Mouse (Mus musculus) heart, postnatal 36 days (tissue): ENCODE data around the gene Coa7. TPM values are rescaled to one million over a fixed set of nuclear protein-coding genes. Genes with fewer than 3 reads are reported as not detected.
A peak's percentile ranks its signal among the peaks of the same experiment; 100 is the strongest.

Source experiments
- DNase-seq, 2 experiments: peaks; one replicate each; pipeline ENCODE4 v3.0.0; 2021 to 2022
- intact Hi-C: fragments of 180-260 bp; cut with DNase I; formaldehyde crosslinking; loops from one replicate; pipeline ENCODE4 v1.15.1; 2025
- total RNA-seq, 2 experiments: library from RNA; stranded (reverse); gene quantifications; 2 replicates each; pipeline ENCODE4 v1.2.3; 2021

Gene Coa7
- 10 to 100 TPM; 31.8 to 38.1 TPM for total RNA-seq

GRCm38 (mm10) chr4:108327730-108328484 lies at the start of gene Coa7:
Coa7 (plus strand) TSS chr4:108328140.
- DNase-seq: peak; percentile 97 to 98
- intact Hi-C loops: loop anchor here (2.0 to 10.0 kb wide), 7 partner anchors 27 to 433 kb away; partner anchors contain the start of genes Echdc2 and Zyg11b

- no peak for DNase-seq
- intact Hi-C loops: loop anchor here (2.0 to 10.0 kb wide), 3 partner anchors 27 to 375 kb away; partner anchors contain the start of gene Cpt2
These were observed 27.7 kb upstream of the Coa7 start for GRCm38 (mm10) chr4:108300266-108300665.

- DNase-seq: peak; percentile 84 to 90
- intact Hi-C loops: loop anchor here (2.0 to 10.0 kb wide), 3 partner anchors 26 to 376 kb away; partner anchors contain the start of gene Cpt2
These were observed 27.1 kb upstream of the Coa7 start, which contains the start of gene Zyg11b for GRCm38 (mm10) chr4:108300670-108301373. Zyg11b (minus strand) TSS chr4:108301096.

DNA sequence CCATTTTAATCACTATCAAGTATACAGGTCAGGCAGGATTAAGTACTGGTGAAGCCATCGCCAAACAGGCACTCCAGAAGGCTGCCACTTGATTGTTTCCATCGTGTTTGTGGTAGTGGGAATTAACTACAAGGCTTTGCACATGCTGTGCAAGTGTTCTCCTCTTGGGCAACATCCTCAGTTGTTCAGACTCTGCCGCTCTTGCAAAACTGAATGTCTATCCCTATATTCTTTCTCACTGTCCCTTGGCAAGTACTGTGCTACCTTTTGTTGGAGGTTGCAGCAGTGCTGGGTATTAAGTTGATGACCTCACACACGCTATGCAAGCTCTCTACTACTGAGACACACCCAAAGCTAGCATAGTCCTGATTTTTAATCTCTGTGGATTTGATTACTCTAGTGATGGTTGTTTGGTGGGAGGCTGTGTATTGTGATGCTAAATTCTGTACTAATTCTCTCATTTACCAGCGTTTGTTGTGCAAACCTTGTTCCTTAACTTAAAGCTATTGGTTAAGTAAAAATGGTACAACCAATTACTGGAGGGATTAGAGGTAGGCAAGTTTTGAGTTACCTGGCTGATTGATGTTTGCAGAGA lies 25.5 kb upstream of the Coa7 start:
- intact Hi-C loops: loop anchor here (10.0 kb wide), 2 partner anchors 228 to 378 kb away; partner anchors contain the start of gene Cpt2
- DNase-seq: no peak

DNA sequence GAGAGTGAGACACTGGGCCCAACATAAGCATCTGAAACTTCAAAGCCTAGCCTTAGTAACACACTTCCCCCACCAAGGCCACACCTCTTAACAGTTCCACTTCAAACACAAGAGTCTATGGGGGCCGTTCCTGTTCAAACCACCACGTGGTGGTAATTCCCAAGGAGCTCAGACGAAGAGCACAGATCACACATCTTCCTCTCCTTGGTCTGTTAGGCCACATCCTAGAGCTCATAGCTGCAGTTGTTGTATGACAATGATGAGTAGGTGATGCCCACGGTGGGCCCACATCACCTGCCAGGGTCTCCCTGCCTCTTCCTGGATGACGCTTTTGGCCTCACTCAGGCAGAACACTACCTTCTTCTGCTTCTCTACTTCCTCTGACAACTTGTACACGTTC lies 17.2 kb upstream of the Coa7 start:
- no peak for DNase-seq
- intact Hi-C loops: no loop called here

GRCm38 (mm10) chr4:108314041-108314440 lies 13.9 kb upstream of the Coa7 start:
- DNase-seq: no peak
- intact Hi-C loops: no loop called here

DNA sequence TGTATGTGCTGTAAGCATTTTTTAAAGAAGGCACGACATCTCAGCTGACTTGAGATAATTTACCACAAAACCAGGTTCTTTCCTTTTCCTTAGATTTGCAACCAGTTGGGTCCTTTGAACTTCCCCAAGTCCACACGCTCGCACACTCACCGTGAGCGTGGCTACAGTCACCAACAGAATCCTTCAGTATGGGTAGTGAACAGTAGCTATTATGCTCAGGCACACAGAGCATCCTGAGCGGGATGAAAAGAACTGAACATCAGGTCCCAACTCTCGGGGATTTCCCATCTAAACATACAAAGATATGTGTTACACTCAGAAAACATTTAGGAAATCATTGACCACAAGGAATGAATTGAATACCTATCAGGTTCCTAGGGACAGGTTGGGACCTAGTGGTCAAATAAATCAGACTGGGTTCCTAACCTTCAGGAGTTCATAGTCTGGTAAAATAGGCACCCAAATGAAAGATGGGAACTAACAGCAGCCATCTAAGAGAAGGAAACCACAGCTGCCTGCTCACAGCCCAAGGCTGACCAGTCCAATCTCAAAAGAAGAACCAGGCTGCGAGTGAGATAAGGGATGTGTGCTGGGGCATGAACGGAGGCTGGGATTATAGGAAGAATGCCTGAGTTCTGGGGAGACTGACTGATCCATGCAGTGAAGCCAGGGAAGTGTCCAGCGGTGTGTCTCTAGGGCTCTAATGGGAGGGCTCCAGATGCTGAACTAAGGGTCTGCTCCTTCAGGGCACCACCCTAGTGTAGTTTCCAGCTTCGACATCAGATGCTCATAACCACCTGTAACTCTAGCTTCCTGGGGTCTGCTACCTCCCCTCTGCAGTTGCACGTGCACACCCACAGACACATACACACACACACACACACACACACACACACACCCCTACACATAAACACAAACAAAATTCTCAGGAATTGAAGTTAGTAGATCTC lies 10.0 kb upstream of the Coa7 start:
- intact Hi-C loops: no loop called here
- DNase-seq: no peak

DNA sequence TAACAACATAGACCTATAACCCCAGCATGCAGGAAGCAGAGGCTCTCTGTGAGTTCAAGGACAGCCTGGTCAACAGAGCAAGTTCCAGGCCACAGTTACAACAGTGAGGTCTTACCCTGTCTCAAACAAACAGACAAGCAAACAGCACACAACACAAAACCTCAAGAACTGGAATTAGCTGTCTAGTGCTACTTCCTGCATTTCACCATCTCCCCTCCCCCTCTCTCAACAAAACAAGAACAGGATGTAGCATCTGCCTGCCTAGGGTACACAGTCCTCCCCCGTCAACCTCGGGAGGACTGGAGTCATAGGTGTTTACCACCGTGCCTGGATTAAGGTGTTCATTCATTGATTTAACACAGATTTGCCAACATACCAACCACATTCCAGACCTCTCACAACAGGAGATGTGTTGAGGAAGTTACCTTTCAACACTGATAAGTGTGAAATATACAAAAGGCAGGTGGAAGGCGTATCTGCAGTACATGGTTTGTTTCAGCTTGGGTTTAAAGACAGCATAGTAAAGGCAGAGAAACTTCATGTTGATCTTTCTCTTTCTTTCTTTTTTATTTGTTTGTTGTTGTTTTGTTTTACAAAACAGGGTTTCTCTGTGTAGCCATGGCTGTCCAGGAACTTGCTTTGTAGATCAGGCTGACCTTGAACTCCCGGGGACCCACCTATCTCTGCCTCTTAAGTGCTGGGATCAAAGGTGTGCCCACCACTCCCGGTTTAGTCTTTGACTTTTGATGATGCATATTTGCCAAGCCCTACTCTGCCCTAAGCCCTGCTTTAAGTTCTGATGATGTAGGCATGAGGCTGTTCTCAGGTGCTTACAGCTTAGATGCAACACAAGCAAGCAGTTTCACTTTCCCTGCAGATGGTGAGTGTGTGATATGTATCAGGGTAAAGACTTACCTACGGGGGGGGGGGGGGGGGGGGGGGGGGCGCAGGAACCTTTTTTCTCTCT lies 9.0 kb upstream of the Coa7 start:
- no peak for DNase-seq
- intact Hi-C loops: no loop called here

DNA sequence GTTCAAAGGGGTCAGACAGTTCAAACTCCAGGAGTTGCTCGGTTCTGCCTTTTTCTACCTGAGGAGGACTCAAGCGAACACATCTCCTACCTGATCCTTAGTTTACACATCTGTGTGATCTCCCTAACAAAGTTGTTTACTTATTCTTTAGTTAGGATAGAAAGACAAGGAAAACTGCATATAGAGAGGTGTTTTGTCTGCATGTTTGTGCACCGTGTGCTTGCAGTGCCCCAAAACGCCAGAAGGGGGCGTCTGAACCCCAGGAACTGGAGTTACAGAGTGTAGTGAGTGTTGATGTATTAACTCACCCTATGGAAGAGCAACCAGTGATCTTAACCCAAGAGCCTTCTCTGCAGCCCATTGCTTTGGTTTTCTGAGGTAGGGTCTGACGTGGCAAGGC lies 8.2 kb upstream of the Coa7 start:
- intact Hi-C loops: loop anchor here (10.0 kb wide), 1 partner anchor 425 kb away; no protein-coding TSS in a partner anchor

DNA sequence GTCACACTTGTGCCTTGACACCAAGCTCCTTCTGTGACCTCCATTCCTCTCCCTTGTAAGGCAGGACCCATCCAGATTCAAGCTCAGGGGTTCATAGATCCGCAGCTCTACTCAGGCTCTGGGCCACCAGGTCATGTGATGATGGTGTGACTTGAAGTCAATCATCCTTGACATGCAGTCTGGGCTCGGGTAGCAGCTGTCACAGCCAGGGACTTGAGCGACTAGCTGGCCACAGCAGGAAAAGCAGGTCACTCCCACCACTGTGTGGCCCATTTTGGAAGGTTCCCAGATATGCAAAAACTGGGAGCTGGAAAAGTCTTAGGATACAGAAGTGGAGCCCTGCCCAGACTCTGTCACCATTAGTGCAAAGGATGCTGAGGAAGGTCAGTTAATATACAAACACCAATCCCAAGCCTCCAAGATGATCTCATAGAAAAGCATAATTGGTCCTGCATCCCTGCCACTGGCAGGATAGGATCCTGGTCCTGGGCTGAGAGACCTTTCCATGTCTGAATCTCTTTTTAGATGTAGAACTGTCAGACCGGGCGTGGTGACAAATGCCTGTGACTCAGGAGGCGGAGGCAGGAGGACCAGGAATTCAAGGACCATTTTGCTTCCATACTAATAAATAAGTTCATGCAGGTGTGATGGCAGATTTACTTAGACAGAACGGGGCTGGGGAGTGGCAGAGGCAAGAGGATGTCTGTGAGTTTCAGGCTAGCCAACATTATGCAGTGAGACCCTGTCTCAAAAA lies 7.1 kb upstream of the Coa7 start:
- intact Hi-C loops: loop anchor here (10.0 kb wide), 1 partner anchor 426 kb away; no protein-coding TSS in a partner anchor
- DNase-seq: no peak

More for the DNA sequence above, 8.2 kb upstream of the Coa7 start:
- DNase-seq: no peak

DNA sequence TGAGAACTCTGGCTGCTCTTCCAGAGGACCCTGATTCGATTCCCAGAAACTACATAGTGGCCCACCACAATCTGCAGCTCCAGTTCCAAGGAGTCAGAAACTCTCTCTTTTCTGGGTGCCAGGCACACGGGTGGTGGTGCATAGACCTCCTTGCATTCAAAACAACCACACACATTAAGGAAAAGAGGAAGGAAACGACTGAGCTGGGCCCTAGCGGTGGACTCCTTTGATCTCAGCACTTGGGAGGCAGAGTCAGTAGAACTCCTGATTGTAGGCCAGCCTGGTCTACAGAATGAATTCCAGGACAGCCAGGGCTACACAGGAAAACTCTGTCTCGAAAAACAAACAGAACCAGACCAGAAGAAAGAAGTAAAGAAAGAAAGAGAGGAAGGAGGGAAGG lies 4.4 kb upstream of the Coa7 start:
- no peak for DNase-seq
- intact Hi-C loops: loop anchor here (10.0 kb wide), 1 partner anchor 429 kb away; no protein-coding TSS in a partner anchor

DNA sequence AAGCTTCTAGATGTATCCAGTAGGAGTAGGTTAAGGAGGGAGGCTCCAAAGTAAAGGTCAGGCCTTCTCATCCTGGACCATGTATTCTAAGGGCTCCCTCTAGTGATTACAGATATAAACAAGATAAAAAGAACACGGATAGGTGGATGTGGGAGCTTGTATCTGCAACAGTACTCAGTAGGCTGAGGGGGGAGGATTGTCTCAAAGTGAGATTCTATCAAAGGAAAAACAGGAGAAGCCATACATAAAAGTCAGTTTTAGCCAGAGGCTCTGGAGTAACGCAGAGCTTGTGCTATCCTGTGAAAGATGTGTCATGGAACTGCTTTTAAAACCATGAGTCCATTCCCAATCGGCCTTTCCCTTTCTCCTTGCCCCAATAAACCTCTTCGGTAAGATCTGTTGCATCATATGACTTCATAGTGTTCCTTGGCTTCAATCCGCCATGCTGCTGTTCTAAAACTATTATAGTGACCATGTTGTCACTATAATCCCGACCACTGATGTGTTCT lies 815 bp upstream of the Coa7 start:
- intact Hi-C loops: loop anchor here (2.0 to 10.0 kb wide), 7 partner anchors 26 to 432 kb away; partner anchors contain the start of genes Echdc2 and Zyg11b
- DNase-seq: peak in 1 of 2 experiments; percentile 48

DNA sequence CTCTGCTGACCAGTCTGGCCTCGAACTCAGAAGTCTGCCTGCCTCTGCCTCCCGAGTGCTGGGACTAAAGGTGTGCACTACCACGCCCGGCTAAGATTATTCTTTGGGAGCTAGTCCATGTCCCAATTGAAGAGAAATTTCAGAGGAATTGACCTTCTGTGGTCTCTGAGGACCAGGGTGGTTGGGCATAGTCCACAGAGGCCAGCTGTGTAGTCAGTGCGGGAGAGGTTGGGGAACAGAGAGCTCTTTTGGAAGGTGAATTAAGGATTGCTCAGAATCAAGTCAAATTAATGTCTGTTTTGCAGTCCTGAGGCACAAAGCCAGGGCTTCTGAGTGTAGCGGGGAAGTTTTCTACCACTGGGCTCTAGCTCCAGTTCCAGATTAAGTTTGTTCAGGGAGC lies 1.9 kb downstream of the Coa7 start:
- DNase-seq: no peak
- intact Hi-C loops: loop anchor here (5.0 to 10.0 kb wide), 6 partner anchors 78 to 435 kb away; partner anchors contain the start of gene Echdc2

DNA sequence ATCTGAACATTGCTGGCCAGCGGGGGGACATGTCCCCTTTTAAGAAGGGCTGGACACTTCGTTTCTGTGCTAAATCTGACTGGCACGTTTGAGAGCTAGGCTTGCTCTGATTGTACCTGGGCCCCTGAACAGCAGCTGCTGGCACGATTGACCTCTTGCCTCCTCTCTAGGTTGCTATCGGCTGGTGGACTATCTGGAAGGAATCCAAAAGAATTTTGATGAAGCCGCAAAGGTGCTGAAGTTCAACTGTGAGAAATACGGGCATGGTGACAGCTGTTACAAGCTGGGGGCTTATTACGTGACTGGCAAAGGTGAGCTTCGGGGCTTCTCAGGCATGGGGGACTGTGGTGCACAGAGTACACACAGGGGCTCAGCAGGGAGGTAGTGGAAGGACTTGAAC lies 4.1 kb downstream of the Coa7 start:
- no peak for DNase-seq
- intact Hi-C loops: no loop called here

GRCm38 (mm10) chr4:108335413-108335812 lies 7.5 kb downstream of the Coa7 start:
- DNase-seq: no peak
- intact Hi-C loops: loop anchor here (5.0 kb wide), 1 partner anchor 242 kb away; the partner anchor contains the start of genes Orc1 and Prpf38a

- intact Hi-C loops: loop anchor here (5.0 kb wide), 1 partner anchor 241 kb away; the partner anchor contains the start of genes Orc1 and Prpf38a
- DNase-seq: no peak
These were observed 8.8 kb downstream of the Coa7 start for GRCm38 (mm10) chr4:108336765-108337164.

DNA sequence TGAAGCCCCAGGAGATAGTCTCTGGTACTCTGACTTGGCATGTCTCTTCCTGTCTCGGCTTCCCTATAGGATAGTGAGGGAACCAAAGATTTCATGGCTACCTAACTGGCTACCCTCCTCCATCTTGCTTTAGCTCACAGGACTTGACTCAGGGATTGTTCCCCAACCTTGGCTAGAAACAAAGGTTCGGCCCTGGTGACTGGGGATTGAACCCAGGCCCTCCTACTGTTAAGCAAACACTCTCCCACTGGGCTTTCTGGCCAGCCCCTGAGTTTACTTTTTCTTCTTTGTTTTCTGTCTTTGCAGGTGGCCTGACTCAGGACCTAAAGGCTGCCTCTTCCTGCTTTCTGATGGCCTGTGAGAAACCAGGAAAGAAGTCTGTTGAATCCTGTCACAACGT lies 9.9 kb downstream of the Coa7 start:
- DNase-seq: no peak
- intact Hi-C loops: loop anchor here (2.0 to 5.0 kb wide), 2 partner anchors 123 to 239 kb away; partner anchors contain the start of genes Orc1 and Prpf38a
